Mouse (Mus musculus) erythroblast, embryonic 14.5 days (primary cell): ENCODE results near the gene Npr2. TPM values are rescaled to one million over a fixed set of nuclear protein-coding genes. Genes with fewer than 3 reads are reported as not detected.
A peak's percentile ranks its signal among the peaks of the same experiment; 100 is the strongest.

Source experiments
- H3K27me3 ChIP-seq: 2 replicates; pipeline ENCODE4 v1.6.1; 2012; ENCODE audit warnings: inconsistent platforms; ENCODE audit not compliant: control insufficient read depth
- H3K36me3 ChIP-seq: 2 replicates; pipeline ENCODE4 v1.6.1; 2012; ENCODE audit warnings: mild to moderate bottlenecking, inconsistent platforms; ENCODE audit not compliant: control insufficient read depth
- H3K4me1 ChIP-seq: 2 replicates; pipeline ENCODE4 v1.6.1; 2012; ENCODE audit warnings: inconsistent platforms; ENCODE audit not compliant: control insufficient read depth
- H3K4me3 ChIP-seq: replicated peaks from 2 replicates; pipeline ENCODE3; 2012; ENCODE audit warnings: moderate library complexity, mild to moderate bottlenecking, inconsistent platforms
- H3K9me3 ChIP-seq: 2 replicates; pipeline ENCODE4 v1.6.1; 2012; ENCODE audit warnings: low read length, inconsistent platforms, mixed read lengths; ENCODE audit not compliant: control insufficient read depth
- GATA1 ChIP-seq: IDR thresholded peaks from 2 replicates; pipeline ENCODE4 v1.6.1; 2012; ENCODE audit warnings: low read length, inconsistent platforms, mixed read lengths
- TAL1 ChIP-seq: IDR thresholded peaks from 3 replicates; pipeline ENCODE4 v1.6.1; 2012; ENCODE audit warnings: low read length, inconsistent platforms, mixed read lengths
- polyA plus RNA-seq: library from polyadenylated mRNA; stranded (reverse); fragments of >175 nt; gene quantifications from 2 replicates; pipeline ENCODE4 v1.2.3, GENCODE M21; 2012

Npr2 gene
- 0.15 TPM in 1 of 2 replicates, not detected in the other for polyA plus RNA-seq

DNA sequence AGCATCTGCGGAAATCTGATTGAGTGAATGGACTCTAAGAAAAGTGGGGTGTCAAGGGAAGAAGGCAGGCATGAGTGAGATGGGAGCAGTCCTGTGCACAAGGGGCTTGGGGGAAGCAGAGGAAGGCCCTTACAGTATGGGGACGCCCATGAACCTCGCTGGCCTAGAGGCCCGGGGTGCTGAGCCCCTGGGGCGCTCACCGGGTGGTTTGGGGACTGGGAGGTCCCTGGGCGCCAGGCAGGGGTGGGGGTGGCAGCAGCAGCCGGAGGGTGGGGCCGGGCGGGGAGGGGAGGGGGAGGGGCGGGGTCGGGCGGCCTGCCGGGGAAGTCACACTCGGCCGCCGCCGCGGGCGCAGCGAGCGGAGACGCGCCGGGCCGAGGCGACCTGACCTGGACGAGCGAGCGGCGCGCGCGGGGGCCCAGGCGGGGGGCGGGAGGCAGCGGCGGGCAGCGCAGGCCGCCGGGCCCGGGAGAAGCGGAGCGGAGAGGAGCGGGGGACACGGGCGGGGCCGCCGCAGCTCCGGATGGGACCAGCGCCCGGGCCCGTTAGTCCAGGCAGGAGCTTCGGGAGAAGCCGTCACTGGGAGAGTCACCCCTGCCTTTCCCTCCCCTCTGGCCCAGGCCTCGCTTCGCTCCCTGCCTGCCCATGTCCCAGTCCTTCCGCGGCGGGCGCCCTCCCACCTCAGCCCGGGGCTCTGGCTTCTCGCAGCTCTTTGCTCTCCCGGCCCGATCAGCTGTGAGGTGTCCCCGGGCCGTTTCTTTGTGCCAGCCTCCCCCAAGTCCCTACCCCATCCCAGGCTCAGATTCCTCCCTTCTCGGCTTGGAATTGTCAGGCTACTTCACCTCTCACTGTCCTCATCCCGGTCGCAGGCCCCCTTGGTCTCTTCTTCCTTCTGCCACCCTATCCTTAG, at the start of gene Npr2:
TSS of gene Npr2 (plus strand) at position 890 of the 910 bp plus-strand sequence.
- H3K36me3 ChIP-seq, result no peaks in the 10 kb centered on the region
- TF ChIP-seq TAL1 (no peak), GATA1 (no peak)
- H3K4me1 ChIP-seq, result peaks cover 32% of the 10 kb centered on the region
- H3K4me3 ChIP-seq, result peak within 1 kb of the TSS; percentile 51
- peaks cover 40% of the 10 kb centered on the region for H3K27me3 ChIP-seq
- H3K9me3 ChIP-seq, result no peaks in the 10 kb centered on the region; the same call in 1 of the 2 replicates

DNA sequence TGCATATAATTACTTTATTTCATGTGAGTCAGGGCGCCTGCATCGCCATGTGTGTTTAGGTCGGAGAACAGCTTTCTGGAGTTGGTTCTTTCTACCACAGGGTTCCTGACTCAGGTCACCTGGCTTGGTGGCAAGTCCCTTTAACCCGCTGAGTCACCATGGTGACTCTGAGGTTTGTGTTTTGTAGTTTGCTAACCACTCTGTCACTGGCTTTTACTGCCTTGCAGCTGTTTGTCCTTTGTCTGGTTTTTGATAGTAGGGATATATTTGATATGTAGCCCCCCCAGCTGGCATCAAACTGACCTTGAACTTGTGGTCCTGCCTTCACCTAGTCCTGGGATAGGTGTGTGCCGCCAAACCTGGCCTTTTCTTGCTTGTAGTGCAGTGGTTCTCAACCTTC, 49.5 kb upstream of the Npr2 start:
- TF ChIP-seq TAL1, result no peak
- no peak for TF ChIP-seq GATA1
- H3K4me3 ChIP-seq, result no peak overlapping the region
- H3K4me1 ChIP-seq, result peaks cover 55% of the 10 kb centered on the region
- peaks cover 61% of the 10 kb centered on the region for H3K36me3 ChIP-seq
- H3K27me3 ChIP-seq, result no peaks in the 10 kb centered on the region
- no peaks in the 10 kb centered on the region for H3K9me3 ChIP-seq

DNA sequence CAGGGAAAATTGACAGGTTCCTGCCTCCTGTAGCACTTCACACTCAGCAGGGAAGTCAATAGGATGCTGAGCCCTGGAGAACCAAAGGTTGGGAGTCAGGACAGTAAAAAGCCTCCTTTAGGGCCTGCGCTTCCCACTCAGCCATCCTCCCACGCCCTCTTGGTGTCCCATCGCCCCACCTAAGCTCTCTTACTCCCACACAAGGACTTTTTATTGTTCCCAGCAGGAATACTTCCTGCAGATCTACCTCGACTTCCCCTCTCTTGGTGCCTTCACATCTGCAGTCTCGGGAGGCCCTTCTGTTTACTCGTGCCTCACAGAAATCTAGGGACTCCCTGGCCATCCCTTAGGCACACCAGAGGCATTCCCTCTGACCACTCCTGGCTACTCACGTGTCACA, 48.3 kb upstream of the Npr2 start:
- Histone ChIP-seq H3K4me1 (peaks cover 55% of the 10 kb centered on the region), H3K27me3 (peaks cover 6% of the 10 kb centered on the region), H3K36me3 (peaks cover 61% of the 10 kb centered on the region), H3K4me3 (no peak overlapping the region), H3K9me3 (no peaks in the 10 kb centered on the region)
- TF ChIP-seq TAL1, result no peak
- no peak for TF ChIP-seq GATA1

DNA sequence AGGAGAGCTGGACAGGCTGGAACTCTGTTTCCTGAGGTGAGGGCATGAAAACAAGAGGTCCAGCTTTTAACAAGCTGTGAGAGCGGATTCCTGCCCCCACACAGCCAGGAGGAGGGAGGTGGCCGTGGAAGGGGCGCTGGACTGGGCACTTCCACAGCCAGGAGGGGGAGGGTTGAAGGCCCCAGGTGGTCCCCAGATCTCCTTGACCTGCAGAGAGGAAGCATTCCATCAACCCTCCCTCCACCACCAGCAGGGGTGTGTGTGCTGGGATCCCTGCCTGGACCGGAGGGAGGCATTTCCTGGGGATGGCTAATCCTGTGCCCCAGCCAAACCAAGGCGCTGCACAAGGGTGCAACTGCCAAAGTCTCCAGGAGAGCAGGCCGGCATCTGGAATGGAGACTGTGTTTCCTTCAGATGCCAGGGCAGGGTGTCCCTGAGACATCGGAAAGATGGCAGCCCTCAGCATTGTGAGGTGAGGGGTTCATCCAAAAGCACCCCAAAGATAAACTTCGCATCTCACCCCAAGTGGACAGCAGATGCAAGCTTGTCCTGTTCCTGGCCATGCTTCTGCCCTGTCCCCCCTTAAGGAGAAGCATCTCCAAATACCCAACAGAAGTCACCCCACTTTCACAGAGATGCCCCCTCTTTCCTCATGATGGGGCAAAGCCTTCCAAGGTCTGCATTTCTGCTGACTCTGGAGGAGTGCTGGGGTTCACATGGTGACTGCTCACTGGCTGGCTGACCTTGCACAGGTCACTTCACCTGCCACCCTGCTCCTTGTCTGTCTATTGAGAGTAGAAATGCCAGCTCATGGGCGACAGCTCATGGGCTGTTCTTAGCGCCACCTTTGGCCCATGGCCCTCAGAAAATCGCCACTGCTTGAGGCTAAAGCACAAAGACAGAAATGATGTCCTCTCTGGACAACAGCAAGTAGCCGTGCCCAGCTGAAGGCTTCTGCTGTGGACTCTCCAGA, 47.0 kb upstream of the Npr2 start, which contains the start of gene Msmp:
TSS of gene Msmp (minus strand) at position 51 of the 973 bp plus-strand sequence.
- H3K4me1 ChIP-seq, result peaks cover 51% of the 10 kb centered on the region

DNA sequence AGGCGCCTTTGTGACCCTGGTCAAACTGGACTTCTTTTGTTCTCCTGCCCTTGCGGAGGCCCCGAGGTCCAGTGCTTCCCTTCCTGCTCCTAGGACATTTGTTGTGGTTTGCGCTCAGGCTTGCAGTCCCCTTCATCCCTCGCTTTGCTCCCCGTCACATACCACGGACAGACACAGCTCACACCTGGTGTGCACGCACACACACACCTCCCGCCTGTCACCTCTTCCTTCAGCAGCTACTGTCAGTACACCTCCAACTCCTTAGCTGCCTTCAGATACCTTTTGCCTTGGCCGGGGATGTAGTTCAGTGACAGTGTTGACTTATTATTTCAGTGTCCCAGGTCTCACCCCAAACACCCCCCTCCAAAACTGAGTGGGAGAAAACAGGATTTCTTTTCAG, 46.1 kb upstream of the Npr2 start:
- H3K27me3 ChIP-seq, result peaks cover 8% of the 10 kb centered on the region
- no peak overlapping the region for H3K4me3 ChIP-seq
- TF ChIP-seq TAL1 (no peak), GATA1 (no peak)
- H3K4me1 ChIP-seq, result peaks cover 48% of the 10 kb centered on the region
- H3K9me3 ChIP-seq, result no peaks in the 10 kb centered on the region
- peaks cover 53% of the 10 kb centered on the region for H3K36me3 ChIP-seq

More for the DNA sequence above, 47.0 kb upstream of the Npr2 start, which contains the start of gene Msmp:
- Histone ChIP-seq H3K27me3 (peaks cover 8% of the 10 kb centered on the region), H3K36me3 (peaks cover 61% of the 10 kb centered on the region), H3K4me3 (no peak within 1 kb of the TSS), H3K9me3 (no peaks in the 10 kb centered on the region)
- TF ChIP-seq GATA1 (no peak), TAL1 (no peak)

DNA sequence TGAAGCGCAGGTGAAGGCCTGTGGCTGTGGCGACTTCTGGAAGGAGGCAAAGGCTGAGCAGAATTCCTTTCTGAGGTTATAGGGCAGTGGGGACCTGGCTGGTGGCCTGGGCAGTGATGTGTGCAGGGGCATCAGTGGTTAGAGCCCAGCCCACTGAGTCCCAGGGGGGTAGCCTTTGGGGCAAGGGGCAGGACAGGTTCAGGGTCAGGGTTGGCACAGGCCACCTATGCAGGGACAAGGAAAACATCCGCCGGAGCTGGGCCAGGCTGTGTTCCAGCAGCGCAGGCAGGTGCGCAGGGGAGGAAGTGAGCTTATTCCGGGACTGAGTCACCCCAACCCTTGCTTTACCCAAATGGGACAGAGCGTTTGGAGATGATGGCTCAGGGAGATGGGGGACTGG, 45.3 kb upstream of the Npr2 start:
- Histone ChIP-seq H3K4me1 (peaks cover 47% of the 10 kb centered on the region), H3K4me3 (no peak overlapping the region), H3K27me3 (peaks cover 8% of the 10 kb centered on the region), H3K9me3 (no peaks in the 10 kb centered on the region), H3K36me3 (peaks cover 45% of the 10 kb centered on the region)
- TF ChIP-seq TAL1 (no peak), GATA1 (no peak)

DNA sequence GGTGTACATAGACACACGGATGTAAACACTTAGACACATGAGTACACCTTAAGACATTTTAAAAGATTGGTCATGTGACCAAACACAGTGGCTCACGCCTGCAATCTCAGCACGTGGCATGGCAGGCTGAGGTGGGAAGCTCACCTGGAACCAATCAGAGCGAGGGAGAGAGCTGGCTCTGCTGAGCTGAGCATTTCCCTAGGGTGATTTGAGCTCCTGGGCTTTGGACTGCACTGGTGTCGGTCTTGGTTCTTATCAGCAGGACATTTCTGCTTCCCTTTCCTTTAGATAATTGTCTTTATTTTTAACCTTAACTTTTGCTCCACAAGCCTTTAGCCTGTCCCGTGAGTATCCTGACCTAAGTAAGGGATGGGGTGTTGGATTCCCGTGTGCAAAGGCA, 44.1 kb upstream of the Npr2 start:
- TF ChIP-seq TAL1, result no peak
- TF ChIP-seq GATA1, result no peak
- peaks cover 8% of the 10 kb centered on the region for H3K27me3 ChIP-seq
- peaks cover 41% of the 10 kb centered on the region for H3K4me1 ChIP-seq
- no peak overlapping the region for H3K4me3 ChIP-seq
- H3K36me3 ChIP-seq, result peaks cover 33% of the 10 kb centered on the region
- H3K9me3 ChIP-seq, result no peaks in the 10 kb centered on the region

DNA sequence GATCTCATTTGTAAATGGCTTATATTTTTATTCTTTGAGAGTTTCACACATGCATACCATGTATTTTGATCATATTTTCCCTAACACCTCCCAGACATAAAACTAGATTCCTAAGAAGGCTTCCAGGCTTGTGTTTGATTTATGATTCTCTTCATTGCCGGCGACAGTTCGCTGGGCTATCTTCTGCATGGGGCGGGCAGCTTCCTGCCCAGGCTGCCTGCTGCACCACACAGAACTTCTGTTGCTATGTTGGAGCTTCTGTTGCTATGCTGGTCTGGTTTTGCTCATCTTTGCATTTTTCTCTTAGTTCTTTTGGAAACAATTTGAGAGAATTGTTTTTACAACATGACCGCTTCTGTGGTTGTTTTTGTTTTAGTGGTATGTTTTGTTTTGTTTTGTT, 40.2 kb upstream of the Npr2 start:
- Histone ChIP-seq H3K36me3 (no peaks in the 10 kb centered on the region), H3K27me3 (peaks cover 8% of the 10 kb centered on the region), H3K9me3 (no peaks in the 10 kb centered on the region), H3K4me1 (peaks cover 40% of the 10 kb centered on the region), H3K4me3 (no peak overlapping the region)
- TF ChIP-seq GATA1 (no peak), TAL1 (no peak)
